Mouse (Mus musculus) heart, embryonic 14.5 days (tissue): ENCODE measurements around the gene St13. TPM values are rescaled to one million over a fixed set of nuclear protein-coding genes. Genes with fewer than 3 reads are reported as not detected.

Source experiments
- ATAC-seq: fragments of 200-750 bp; cut with Nextera tagmentation; 2 replicates; pipeline ENCODE4 v1.8.0; 2017; ENCODE audit warnings: low read depth, moderate TSS enrichment; ENCODE audit not compliant: insufficient number of reproducible peaks, insufficient read depth, low FRiP score
- H3K27ac ChIP-seq, 2 experiments: fragments of 200-500 bp in 1 of 2; fragments of 300-500 bp in 1 of 2; sonication (generic) in 1 of 2; replicated peaks in 1 of 2; 2 replicates each; pipeline ENCODE4 v1.5.1; 2012 to 2014; ENCODE audit warnings: low read depth in 2 of 2, low read length in 2 of 2, control low read depth in 1 of 2, mild to moderate bottlenecking in 1 of 2, mixed read lengths in 1 of 2; ENCODE audit not compliant: control insufficient read depth in 1 of 2, insufficient read depth in 1 of 2
- H3K27me3 ChIP-seq: fragments of 300-500 bp; sonication (generic); 2 replicates; pipeline ENCODE4 v1.6.1; 2014; ENCODE audit warnings: mild to moderate bottlenecking, low read length, control low read depth; ENCODE audit not compliant: control insufficient read depth, insufficient read depth
- H3K36me3 ChIP-seq: fragments of 300-500 bp; sonication (generic); 2 replicates; pipeline ENCODE4 v1.6.1; 2014; ENCODE audit warnings: mild to moderate bottlenecking, control low read depth, low read length, mixed read lengths; ENCODE audit not compliant: control insufficient read depth, insufficient read depth
- H3K4me1 ChIP-seq, 2 experiments: fragments of 200-500 bp in 1 of 2; fragments of 300-500 bp in 1 of 2; sonication (generic) in 1 of 2; 2 replicates each; pipeline ENCODE4 v1.6.1; 2012 to 2014; ENCODE audit warnings: low read length in 2 of 2, control low read depth in 1 of 2, mixed read lengths in 1 of 2; ENCODE audit not compliant: control insufficient read depth in 2 of 2, insufficient read depth in 2 of 2
- H3K4me2 ChIP-seq: fragments of 300-500 bp; sonication (generic); 2 replicates; pipeline ENCODE4 v1.6.1; 2014; ENCODE audit warnings: mild to moderate bottlenecking, low read length
- H3K4me3 ChIP-seq, 2 experiments: fragments of 200-500 bp in 1 of 2; fragments of 300-500 bp in 1 of 2; sonication (generic) in 1 of 2; 2 replicates each; pipeline ENCODE4 v1.5.1; 2012 to 2014; ENCODE audit warnings: low read length in 2 of 2, mild to moderate bottlenecking in 2 of 2, control low read depth in 1 of 2, low read depth in 1 of 2, moderate library complexity in 1 of 2; ENCODE audit not compliant: control insufficient read depth in 1 of 2, insufficient read depth in 1 of 2
- H3K9ac ChIP-seq: fragments of 300-500 bp; sonication (generic); 2 replicates; pipeline ENCODE4 v1.6.1; 2014; ENCODE audit warnings: mild to moderate bottlenecking, low read length
- H3K9me3 ChIP-seq: fragments of 300-500 bp; sonication (generic); 2 replicates; pipeline ENCODE4 v1.6.1; 2016; ENCODE audit warnings: low read length, control low read depth; ENCODE audit not compliant: control insufficient read depth
- WGBS: fragments of 180-500 bp; shearing (Covaris S2); extraction: QIAGEN DNeasy Blood & Tissue Kit; methylation state at CpG from one replicate; pipeline ENCODE4 v1.1.7; 2014; 5-methylcytosine and 5-hydroxymethylcytosine counted together
- polyA plus RNA-seq: library from polyadenylated mRNA; unstranded; fragments of >200 nt; fragmentation: Nextera tagmentation; extraction: Ambion mirVana; gene quantifications from 2 replicates; pipeline ENCODE4 v1.2.1, GENCODE M21; 2014

Gene St13
- polyA plus RNA-seq, 1 experiment from 2014 or later, result 105 TPM

GRCm38 (mm10) chr15:81327501-81327900 lies 72.4 kb downstream of the St13 start:
- H3K27me3 ChIP-seq, result no peaks in the 10 kb centered on the region
- WGBS, result 88% methylated on average over 7 of the region's 7 CpGs
- peaks cover 59% of the 10 kb centered on the region for H3K36me3 ChIP-seq
- H3K9ac ChIP-seq, result no peak overlapping the region
- no peaks in the 10 kb centered on the region for H3K9me3 ChIP-seq
- H3K4me3 ChIP-seq, result no peak overlapping the region
- peaks cover 3 to 4% of the 10 kb centered on the region in 2 experiments; a peak in 2 of 4 replicates for H3K4me1 ChIP-seq
- ATAC-seq, result no peak
- H3K4me2 ChIP-seq, result no peak overlapping the region
- H3K27ac ChIP-seq, result no peak overlapping the region

DNA sequence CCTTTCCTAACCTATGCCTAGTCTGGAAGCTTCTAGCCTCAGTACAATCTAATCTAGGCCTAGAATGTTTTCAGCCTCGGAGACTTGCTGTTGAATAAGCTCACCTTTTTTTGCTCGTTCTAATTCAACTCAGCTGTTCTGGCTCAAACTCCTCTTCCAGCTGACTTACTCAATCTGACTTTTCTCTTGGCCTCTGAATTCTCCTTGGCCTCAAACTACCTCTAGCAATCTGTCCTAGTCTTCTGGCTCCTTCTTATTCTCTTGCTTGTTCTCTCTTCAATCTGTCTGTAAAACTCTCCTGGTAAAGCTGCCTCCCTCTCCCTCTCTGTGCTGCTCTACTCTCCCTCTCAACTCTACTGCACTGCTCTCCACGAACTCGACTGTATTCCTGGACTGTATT lies 74.9 kb downstream of the St13 start:
- H3K9me3 ChIP-seq, result no peaks in the 10 kb centered on the region
- no peak overlapping the region for H3K4me3 ChIP-seq
- 75% methylated on average over 4 of the region's 4 CpGs for WGBS
- no peaks in the 10 kb centered on the region for H3K27me3 ChIP-seq
- H3K36me3 ChIP-seq, result peaks cover 73% of the 10 kb centered on the region
- no peak overlapping the region for H3K9ac ChIP-seq
- no peak overlapping the region for H3K4me2 ChIP-seq
- no peak overlapping the region for H3K27ac ChIP-seq
- H3K4me1 ChIP-seq, result peaks cover 0 to 3% of the 10 kb centered on the region in 2 experiments; a peak in 2 of 4 replicates
- ATAC-seq, result no peak

GRCm38 (mm10) chr15:81320137-81320536 lies 79.7 kb downstream of the St13 start:
- no peaks in the 10 kb centered on the region for H3K4me1 ChIP-seq

GRCm38 (mm10) chr15:81319462-81319861 lies 80.4 kb downstream of the St13 start:
- 0 out of 2 replicates have a peak, but pooled peaks cover 3% of the 10 kb centered on the region for H3K9me3 ChIP-seq
- H3K4me3 ChIP-seq, result no peak overlapping the region
- H3K4me1 ChIP-seq, result no peaks in the 10 kb centered on the region
- no peak overlapping the region for H3K9ac ChIP-seq
- WGBS, result 92% methylated on average over 9 of the region's 9 CpGs
- H3K36me3 ChIP-seq, result peaks cover 77% of the 10 kb centered on the region
- no peak overlapping the region for H3K27ac ChIP-seq
- no peak overlapping the region for H3K4me2 ChIP-seq
- no peak for ATAC-seq
- H3K27me3 ChIP-seq, result no peaks in the 10 kb centered on the region

More at GRCm38 (mm10) chr15:81320137-81320536, 79.7 kb downstream of the St13 start:
- 93% methylated on average over 3 of the region's 3 CpGs for whole genome bisulfite sequencing
- Histone ChIP-seq H3K27ac (no peak overlapping the region), H3K27me3 (no peaks in the 10 kb centered on the region), H3K9ac (no peak overlapping the region), H3K36me3 (peaks cover 77% of the 10 kb centered on the region), H3K4me3 (no peak overlapping the region), H3K9me3 (0 out of 2 replicates have a peak, but pooled peaks cover 3% of the 10 kb centered on the region), H3K4me2 (no peak overlapping the region)
- ATAC-seq, result no peak

DNA sequence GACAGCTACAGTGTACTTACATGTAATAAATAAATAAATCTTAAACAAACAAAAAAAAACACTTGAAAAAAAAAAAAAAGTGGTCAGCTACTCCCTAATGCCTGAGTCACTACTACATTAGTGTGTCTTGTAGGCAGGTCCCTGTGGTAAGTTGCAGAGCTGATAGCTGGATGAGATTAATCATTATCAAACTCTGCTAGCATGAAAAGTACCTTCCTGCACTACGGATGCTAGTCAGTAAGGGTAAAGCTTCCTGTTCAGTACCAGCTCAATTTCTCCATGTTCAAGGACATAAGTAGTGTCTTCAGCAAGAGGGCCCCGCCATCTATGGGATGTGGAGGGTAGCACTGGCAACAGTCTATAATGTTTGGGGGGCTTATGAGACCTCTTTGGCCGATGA lies 85.9 kb downstream of the St13 start:
- ATAC-seq, result no peak
- 95% methylated on average over 3 of the region's 3 CpGs for WGBS
- Histone ChIP-seq H3K4me2 (no peak overlapping the region), H3K9ac (no peak overlapping the region), H3K27ac (no peak overlapping the region), H3K4me1 (no peaks in the 10 kb centered on the region), H3K4me3 (no peak overlapping the region), H3K27me3 (no peaks in the 10 kb centered on the region), H3K9me3 (0 out of 2 replicates have a peak, but pooled peaks cover 3% of the 10 kb centered on the region), H3K36me3 (peaks cover 28% of the 10 kb centered on the region)

Other genes starting within 250 kb of the St13 start
- gene Mrtfa, start 209.3 kb downstream of the St13 start, polyA plus RNA-seq, result 14.4 and 14.7 TPM in 2 replicates
- gene Mchr1, start 164.6 kb downstream of the St13 start, polyA plus RNA-seq, result not detected in 2 replicates
- 54.9 and 56.4 TPM in 2 replicates for gene Slc25a17, start 39.3 kb downstream of the St13 start, polyA plus RNA-seq
- 9.1 and 10.9 TPM in 2 replicates for gene Xpnpep3, start 61 bp upstream of the St13 start, polyA plus RNA-seq
- gene Dnajb7, start 8.2 kb upstream of the St13 start, polyA plus RNA-seq, result 1.1 and 1.3 TPM in 2 replicates
- 426 and 448 TPM in 2 replicates for gene Rbx1, start 66.2 kb upstream of the St13 start, polyA plus RNA-seq
- 15.0 and 15.2 TPM in 2 replicates for gene Ep300, start 185.3 kb upstream of the St13 start, polyA plus RNA-seq